Mouse (Mus musculus) right cerebral cortex, postnatal 10 days (tissue): ENCODE measurements around the gene Ube2v1.
A peak's percentile ranks its signal among the peaks of the same experiment; 100 is the strongest.

Experiments
- DNase-seq, 2 experiments: peaks; one replicate each; pipeline ENCODE4 v3.0.0; 2021; ENCODE audit warnings: low spot score in 2 of 2

Ube2v1 gene

DNA sequence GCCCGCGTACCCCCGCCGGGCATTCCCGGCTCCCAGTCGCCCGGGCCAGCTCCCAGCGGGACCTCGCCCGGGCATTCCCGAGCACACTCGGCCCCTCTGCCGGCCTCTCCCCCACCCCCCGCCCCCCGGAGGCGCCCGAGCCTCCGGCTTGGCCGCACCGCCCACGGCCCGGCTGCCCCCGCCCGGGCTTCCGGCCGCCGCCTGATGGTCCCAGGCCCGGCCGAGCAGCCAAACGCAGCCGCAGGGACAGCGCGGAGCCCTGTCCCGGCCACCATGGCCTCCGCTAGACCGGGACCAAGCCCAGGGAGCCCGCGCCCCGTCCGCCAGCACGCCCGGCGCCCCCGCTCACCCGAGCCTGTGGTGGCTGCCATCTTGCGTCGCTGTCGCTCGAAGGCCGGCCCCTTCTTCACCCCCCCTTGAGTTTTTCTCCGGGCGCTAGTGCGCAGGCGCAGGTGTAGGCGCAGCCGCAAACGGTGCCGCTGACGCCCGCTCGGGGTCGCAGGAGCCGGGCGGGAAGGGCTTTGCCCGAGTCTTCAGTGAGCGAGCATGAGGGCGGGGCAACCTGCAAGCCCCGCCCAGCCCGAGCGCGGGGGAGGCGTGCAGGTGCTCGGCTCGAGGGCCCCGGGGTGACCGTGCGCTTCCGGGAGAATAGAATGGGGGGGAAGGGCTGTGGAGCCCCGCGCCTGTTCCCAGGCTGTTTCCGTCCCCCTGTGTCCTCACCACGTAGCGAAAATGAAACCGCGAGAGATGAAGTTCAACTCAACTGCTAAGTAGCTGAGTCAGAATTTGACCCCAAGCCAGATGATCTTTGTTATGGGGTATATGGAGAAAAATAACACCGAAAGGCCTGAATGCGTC, at the start of gene Ube2v1:
Ube2v1 (minus strand) TSS at position 505 of the 858 bp plus-strand sequence.
- DNase-seq: peak; percentile 97 to 98

- peak; percentile 58 to 64 for DNase-seq
Observed at GRCm38 (mm10) chr2:167680657-167681056, 48.8 kb upstream of the Ube2v1 start.

DNA sequence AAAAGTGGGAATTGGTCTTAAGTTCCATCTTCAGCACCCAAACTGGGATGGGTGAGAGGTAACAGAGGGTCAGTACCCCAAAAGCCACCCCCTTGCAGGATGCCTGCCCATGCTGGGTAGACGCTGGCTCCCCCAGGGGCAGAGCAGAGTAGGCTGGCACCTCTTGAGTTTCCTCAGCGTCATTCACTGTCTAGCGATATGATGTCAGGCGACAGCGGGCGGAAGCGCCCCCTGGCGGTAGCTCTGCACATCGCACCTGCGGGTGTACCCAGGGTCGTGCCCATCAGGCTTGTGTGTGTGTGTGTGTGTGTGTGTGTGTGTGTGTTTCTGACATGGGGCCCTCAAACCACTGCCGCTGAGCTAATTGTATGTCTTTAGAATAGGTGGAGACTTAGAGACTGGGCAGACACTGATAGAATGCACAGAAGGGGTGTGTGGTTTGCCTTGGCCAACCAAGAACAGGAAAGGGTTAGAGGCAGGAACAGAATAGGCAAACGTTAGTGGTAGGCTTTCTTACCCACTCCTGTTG, 48.1 kb upstream of the Ube2v1 start:
- DNase-seq: peak; percentile 78 to 83

- no peak for DNase-seq
Observed at GRCm38 (mm10) chr2:167678600-167678999, 46.7 kb upstream of the Ube2v1 start.

GRCm38 (mm10) chr2:167675120-167675909, 43.4 kb upstream of the Ube2v1 start:
- DNase-seq: peak in 1 of 2 experiments; percentile 44

DNA sequence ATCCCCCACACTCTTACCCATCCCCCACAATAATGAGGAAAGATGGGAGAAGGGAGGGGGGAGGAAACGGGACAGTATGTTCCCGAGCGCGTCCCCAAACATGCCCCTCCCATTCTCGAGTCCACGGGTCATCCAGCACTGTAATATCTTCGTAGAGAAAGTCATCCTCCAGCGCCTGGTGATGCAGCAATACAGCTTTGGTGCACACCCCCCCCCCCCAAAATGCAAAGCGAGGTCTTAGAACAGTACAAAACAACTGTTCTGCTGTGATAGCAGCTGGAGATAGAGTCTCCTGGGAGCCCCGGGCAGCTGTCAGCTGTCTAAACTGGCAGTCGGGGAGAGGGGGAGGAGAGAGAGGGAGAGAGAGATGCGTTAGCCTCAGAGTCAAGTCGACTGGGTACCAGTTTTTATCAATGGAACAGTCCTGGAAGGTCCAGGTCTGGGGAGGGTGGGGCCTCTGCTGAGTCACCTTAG, 40.4 kb upstream of the Ube2v1 start:
- no peak for DNase-seq

GRCm38 (mm10) chr2:167671101-167671633, 39.3 kb upstream of the Ube2v1 start:
- DNase-seq: no peak

GRCm38 (mm10) chr2:167669398-167669797, 37.5 kb upstream of the Ube2v1 start:
- DNase-seq: no peak

DNA sequence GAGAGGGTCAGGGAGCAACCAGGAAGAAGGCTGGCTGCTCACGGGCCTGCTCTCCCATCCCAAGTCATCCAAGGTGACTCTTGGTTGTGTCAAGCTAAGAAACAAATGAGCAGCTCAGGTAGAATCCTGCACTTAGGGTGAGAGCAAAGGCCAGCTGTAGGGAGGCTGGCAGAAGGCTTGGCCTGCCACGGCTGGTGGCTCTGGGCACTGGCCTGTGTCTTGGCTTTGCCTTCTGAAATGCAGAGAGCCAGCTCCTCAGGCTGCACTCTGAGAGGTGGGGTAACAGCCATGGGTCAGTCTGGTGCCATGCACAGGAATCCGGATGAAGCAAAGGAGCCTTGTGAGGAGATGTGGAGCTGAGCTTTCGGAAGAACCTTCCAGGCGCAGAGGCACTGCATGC, 36.5 kb upstream of the Ube2v1 start:
- no peak for DNase-seq

GRCm38 (mm10) chr2:167665972-167666713, 34.2 kb upstream of the Ube2v1 start:
- DNase-seq: no peak

DNA sequence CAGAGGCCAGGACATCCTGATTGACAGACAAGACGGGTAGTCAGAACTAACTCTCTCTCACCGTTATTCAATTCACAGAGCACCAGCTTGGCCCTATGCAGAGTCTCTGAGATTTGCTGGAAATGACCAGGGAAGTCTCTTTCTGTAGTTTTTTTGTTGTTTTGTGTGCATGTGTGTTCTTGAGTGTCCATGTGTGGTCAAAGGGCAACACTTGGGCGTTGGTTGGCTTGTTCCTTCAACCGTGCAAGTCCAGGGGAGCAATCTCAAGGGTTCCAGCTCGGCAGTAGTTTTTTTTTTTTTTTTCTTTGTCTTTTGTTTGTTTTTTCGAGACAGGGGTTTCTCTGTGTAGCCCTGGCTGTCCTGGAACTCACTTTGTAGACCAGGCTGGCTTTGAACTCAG, 30.8 kb upstream of the Ube2v1 start:
- no peak for DNase-seq

- DNase-seq: peak; percentile 97
Observed at GRCm38 (mm10) chr2:167661270-167662203, 29.6 kb upstream of the Ube2v1 start, which contains the start of gene Gm20431. TSS of gene Gm20431 (minus strand) at chr2:167661496.

DNA sequence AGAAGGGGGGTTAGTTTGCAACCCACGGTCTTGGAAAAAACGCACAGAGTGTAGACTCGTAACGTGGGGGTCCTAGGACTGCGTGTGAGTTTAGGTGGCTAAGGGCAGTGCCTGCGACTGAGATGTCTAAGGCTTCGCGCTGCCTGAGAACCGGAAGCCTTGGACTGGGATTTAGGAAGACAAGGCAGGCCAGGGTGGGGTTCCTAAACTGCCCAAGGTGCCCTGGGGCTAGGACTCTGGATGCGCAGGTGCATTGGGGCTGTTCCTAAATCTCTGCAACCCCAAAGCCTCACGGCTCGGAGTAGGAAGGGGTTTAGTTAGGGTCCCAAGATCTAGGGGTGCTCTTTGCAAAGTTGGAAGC, 28.7 kb upstream of the Ube2v1 start:
- DNase-seq: no peak

GRCm38 (mm10) chr2:167659847-167660610, 28.1 kb upstream of the Ube2v1 start:
- DNase-seq: peak; percentile 67 to 71

DNA sequence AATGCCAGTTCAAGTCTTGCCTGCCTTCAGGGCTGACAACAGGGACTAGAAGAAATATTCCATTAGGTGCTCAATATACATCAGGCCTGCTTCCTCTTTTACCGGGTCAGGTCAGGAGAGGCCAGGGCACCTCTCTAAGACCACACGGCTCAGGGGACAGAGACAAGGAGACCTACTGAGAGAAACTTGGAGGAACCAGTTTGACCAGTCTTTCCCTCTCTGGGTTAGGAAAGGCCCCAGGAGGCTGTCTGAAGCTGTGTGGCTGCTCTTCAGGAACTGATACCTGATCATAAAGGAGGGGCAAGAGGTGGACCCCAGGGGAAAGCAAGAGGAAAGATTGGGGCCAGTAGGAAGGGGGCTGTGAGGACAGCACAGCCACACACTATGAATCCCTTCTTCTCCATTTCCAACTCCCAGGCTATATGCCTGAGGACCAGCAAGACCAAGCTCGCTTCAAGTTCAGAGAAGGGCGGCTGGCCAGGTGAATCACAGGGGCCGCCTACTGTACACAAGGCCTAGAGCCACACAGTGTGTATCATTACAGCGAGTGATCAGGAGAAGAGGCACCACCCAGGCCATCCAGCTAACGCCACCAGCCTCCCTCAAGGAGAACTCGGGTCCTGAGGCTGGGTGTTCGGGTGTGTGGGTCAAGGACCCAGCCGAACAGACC, 27.4 kb upstream of the Ube2v1 start:
- DNase-seq: no peak

DNA sequence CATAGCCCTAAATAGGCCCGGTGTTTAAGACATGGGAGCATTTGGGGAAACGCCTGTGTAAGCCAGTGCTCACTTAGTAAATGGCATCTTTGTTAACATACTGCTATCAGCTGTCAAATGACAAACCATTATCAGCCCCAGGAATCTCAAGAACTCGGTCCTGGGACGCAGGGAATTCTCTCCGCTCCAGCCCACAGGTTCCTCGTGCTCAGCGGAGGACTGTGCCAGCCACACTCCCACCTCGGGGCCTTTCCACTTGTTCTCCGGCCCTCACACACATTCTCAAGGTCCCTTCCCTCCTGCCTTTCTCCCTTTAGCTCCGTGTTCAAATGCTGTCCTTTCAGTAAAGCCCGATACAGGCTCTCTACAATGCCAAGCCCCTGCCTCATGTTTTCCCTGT, 26.8 kb upstream of the Ube2v1 start:
- DNase-seq: no peak

DNA sequence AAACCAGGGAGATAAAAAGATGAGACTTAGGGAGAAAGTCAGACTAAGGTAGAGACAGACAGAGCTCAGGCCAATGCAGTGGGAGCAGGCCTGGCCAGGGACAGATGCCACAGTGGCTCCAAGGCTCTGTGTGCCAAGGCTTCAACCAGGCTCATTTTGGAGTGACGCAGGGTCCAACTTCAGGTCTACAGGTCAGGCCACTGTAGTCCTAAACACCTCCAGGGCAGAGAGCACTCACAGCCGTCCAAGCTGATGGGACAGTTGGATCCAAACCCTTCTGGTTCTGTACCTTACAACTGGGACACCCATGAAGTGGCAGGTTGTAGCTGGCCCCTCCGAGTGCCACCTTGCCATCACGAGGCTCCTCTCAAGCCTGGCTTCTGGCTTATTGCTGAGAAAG, 26.1 kb upstream of the Ube2v1 start:
- DNase-seq: no peak

DNA sequence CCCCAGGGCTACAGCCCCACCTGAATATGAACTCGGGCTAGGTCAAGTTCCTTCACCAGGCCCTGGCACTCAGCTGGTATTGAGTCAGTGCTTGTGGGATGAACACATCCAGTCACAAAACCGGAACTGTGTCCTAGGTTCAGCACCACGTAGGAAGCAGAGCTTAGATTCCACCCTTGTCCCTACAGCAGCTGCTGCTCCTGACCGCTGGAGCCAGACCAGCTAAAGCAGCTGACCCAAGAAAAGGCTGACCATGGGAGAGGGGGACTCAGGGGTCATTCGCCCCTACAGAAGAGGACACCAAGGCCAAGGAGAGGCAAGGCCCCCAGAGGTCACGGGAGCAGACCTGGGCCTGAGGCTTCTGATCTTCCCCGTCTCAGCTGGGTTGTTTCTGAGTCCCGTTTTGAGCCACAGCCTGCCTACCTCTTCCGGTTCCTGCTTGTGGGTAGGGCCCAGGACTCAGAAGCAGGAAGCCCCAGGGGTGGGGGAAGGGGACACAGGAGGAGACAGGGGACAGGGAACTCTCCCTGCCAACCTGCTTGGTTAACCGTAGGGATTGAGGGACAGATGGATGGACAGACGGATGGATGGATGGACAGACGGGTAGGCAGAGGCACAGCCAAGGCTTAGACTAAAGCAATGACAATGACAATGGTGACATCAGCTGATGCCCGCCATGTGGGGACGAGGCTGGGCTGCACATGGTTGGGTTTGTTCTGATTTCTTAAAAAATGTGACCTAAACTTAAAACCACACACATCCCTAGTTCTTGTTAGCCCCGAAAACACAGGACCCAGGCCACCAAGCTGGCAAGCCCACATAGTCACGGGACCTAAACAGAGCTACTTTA, 25.0 kb upstream of the Ube2v1 start:
- DNase-seq: peak in 1 of 2 experiments; percentile 58
